Mouse (Mus musculus) splenic B cell, adult 2 months (primary cell): Measurements from ENCODE around the gene Alyref.

ENCODE experiments used
- DNase-seq: peaks from one replicate; pipeline ENCODE4 v3.0.0-alpha.2; 2011; ENCODE audit warnings: low read depth, low spot score
- H3K27me3 ChIP-seq: 2 replicates; pipeline ENCODE4 v1.6.1; 2012; ENCODE audit warnings: mild to moderate bottlenecking, low read length, moderate library complexity, mixed read lengths; ENCODE audit not compliant: control insufficient read depth, poor library complexity, insufficient read depth, severe bottlenecking
- H3K36me3 ChIP-seq: 2 replicates; pipeline ENCODE4 v1.6.1; 2012; ENCODE audit warnings: mild to moderate bottlenecking, low read length, moderate library complexity, mixed read lengths; ENCODE audit not compliant: control insufficient read depth, poor library complexity, insufficient read depth, severe bottlenecking

Gene Alyref

GRCm38 (mm10) chr11:120629911-120630310, 31.7 kb upstream of the Alyref start:
- no peak for DNase-seq
- Histone ChIP-seq H3K36me3 (no peaks in the 10 kb centered on the region), H3K27me3 (no peaks in the 10 kb centered on the region)

GRCm38 (mm10) chr11:120629341-120629730, 31.2 kb upstream of the Alyref start:
- H3K27me3 ChIP-seq, result no peaks in the 10 kb centered on the region
- no peaks in the 10 kb centered on the region for H3K36me3 ChIP-seq
- DNase-seq, result peak; percentile 56

- no peak for DNase-seq
- Histone ChIP-seq H3K27me3 (no peaks in the 10 kb centered on the region), H3K36me3 (no peaks in the 10 kb centered on the region)
These were observed 30.6 kb upstream of the Alyref start for GRCm38 (mm10) chr11:120628601-120629340.

GRCm38 (mm10) chr11:120627468-120628300, 29.5 kb upstream of the Alyref start:
- Histone ChIP-seq H3K36me3 (no peaks in the 10 kb centered on the region; the same call in 1 of the 2 replicates), H3K27me3 (no peaks in the 10 kb centered on the region)
- peak; percentile 85 for DNase-seq

- no peak for DNase-seq
- Histone ChIP-seq H3K36me3 (peaks cover under 1% of the 10 kb centered on the region), H3K27me3 (no peaks in the 10 kb centered on the region)
These were observed 28.8 kb upstream of the Alyref start for GRCm38 (mm10) chr11:120626785-120627467.

GRCm38 (mm10) chr11:120625152-120625775, 27.1 kb upstream of the Alyref start, which contains the start of gene Sirt7:
TSS of gene Sirt7 (minus strand) at chr11:120625240.
- no peak for DNase-seq
- no peaks in the 10 kb centered on the region for H3K27me3 ChIP-seq
- H3K36me3 ChIP-seq, result peaks cover 8% of the 10 kb centered on the region

GRCm38 (mm10) chr11:120624680-120625111, 26.5 kb upstream of the Alyref start:
- DNase-seq, result peak; percentile 85

GRCm38 (mm10) chr11:120623961-120624679, 26.0 kb upstream of the Alyref start:
- DNase-seq, result peak; percentile 79
- H3K27me3 ChIP-seq, result no peaks in the 10 kb centered on the region

More at GRCm38 (mm10) chr11:120624680-120625111, 26.5 kb upstream of the Alyref start:
- Histone ChIP-seq H3K27me3 (no peaks in the 10 kb centered on the region), H3K36me3 (peaks cover 8% of the 10 kb centered on the region)

GRCm38 (mm10) chr11:120622805-120623204, 24.6 kb upstream of the Alyref start:
- no peak for DNase-seq
- H3K36me3 ChIP-seq, result peaks cover 8% of the 10 kb centered on the region
- no peaks in the 10 kb centered on the region for H3K27me3 ChIP-seq

More at GRCm38 (mm10) chr11:120623961-120624679, 26.0 kb upstream of the Alyref start:
- peaks cover 8% of the 10 kb centered on the region for H3K36me3 ChIP-seq

- DNase-seq, result no peak
- H3K27me3 ChIP-seq, result no peaks in the 10 kb centered on the region
- H3K36me3 ChIP-seq, result peaks cover 8% of the 10 kb centered on the region
These were observed 22.0 kb upstream of the Alyref start for GRCm38 (mm10) chr11:120620195-120620594.

GRCm38 (mm10) chr11:120618619-120619535, 20.7 kb upstream of the Alyref start:
- Histone ChIP-seq H3K27me3 (no peaks in the 10 kb centered on the region), H3K36me3 (peaks cover 8% of the 10 kb centered on the region)
- DNase-seq, result no peak

GRCm38 (mm10) chr11:120617519-120618112, 19.5 kb upstream of the Alyref start, which contains the start of gene Pcyt2:
TSS of gene Pcyt2 (minus strand) at chr11:120617936.
- Histone ChIP-seq H3K36me3 (peaks cover 8% of the 10 kb centered on the region), H3K27me3 (no peaks in the 10 kb centered on the region)
- DNase-seq, result peak; percentile 95
